In genomic region chr7:76904096-76904495, GRCm38 (mm10) we compare ENCODE assay signal across 16 mouse cellular contexts.
"Had no signal": no experiment of that assay in that cellular context is flagged by ENCODE, and none has a peak within 500 bp of the region (broad histone marks: within the 10 kb centered on the region; RNA-seq: fewer than 3 reads in every experiment).

No protein-coding gene starts in this region.

- DNase-seq: kidney, adult 9 months; kidney, postnatal 14 days; left cerebral cortex, postnatal 4 days; lung, adult 2 months; lung, postnatal 10 days; retina, postnatal 1 day; right cerebral cortex, postnatal 4 days; spleen, adult 18-20 months; thymus, postnatal 36 days had no signal

- H3K36me3 ChIP-seq: limb, embryonic 13.5 days; liver, embryonic 15.5 days; midbrain, embryonic 12.5 days; neural tube, embryonic 12.5 days had no signal

- H3K9me3 ChIP-seq: limb, embryonic 13.5 days; liver, embryonic 15.5 days; megakaryocyte, embryonic 14.5 days; midbrain, embryonic 12.5 days; neural tube, embryonic 12.5 days had no signal

- H3K4me3 ChIP-seq: limb, embryonic 13.5 days; liver, embryonic 15.5 days; megakaryocyte, embryonic 14.5 days; midbrain, embryonic 12.5 days; myocyte; neural tube, embryonic 12.5 days had no signal

- H3K27me3 ChIP-seq: limb, embryonic 13.5 days; liver, embryonic 15.5 days; megakaryocyte, embryonic 14.5 days; midbrain, embryonic 12.5 days; neural tube, embryonic 12.5 days had no signal

- H3K4me2 ChIP-seq: limb, embryonic 13.5 days; liver, embryonic 15.5 days; midbrain, embryonic 12.5 days; neural tube, embryonic 12.5 days had no signal

- H3K4me1 ChIP-seq: limb, embryonic 13.5 days; liver, embryonic 15.5 days; megakaryocyte, embryonic 14.5 days; midbrain, embryonic 12.5 days; neural tube, embryonic 12.5 days had no signal

- H3K9ac ChIP-seq: limb, embryonic 13.5 days; liver, embryonic 15.5 days; midbrain, embryonic 12.5 days; neural tube, embryonic 12.5 days had no signal

- H3K27ac ChIP-seq: limb, embryonic 13.5 days; liver, embryonic 15.5 days; macrophage; midbrain, embryonic 12.5 days; neural tube, embryonic 12.5 days had no signal
